Mouse (Mus musculus): ENCODE data around the gene Jak3. TPM values are rescaled to one million over a fixed set of nuclear protein-coding genes. Genes with fewer than 3 reads are reported as not detected.

The Jak3 gene
- total and polyA plus RNA-seq, 3 experiments: 13.3 to 47.1 (median 37.8) TPM

DNA sequence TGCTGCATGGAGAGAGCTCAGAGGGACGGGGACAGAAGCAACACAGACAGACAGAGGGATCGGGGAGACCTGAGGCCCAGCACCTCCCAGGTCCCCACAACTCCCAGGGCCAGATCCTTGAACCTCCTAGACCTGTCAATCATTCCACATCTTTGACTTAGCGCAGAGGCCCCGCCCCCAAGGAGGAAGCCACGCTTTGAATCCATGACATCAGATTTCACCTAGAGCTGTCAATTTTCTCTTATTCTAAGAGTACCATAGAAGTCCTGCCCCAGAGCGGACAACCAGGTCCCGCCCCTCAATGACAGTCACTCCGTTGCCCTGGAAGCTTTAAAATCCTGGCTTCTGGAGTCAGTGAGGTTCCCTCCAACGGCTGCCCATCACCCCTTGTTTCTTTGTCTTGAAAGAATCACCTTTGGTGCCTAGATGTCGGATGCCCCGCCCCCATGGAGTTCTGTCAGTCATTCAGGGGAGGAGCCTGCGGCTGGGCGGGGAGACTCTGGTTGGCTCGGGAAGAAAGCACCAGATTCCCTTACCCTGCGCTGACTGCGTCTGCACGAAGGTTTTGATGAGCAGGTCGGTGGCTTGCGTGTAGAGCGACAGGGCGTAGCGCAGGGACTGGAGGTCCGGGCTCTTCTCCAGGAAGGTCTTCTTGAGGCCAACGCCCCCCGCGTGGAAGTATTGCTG is 42.0 kb upstream of the Jak3 start:
- in situ Hi-C loops (cut with MboI; ENCODE audit: low pct_ligation_motif_present, low pct_unique_long_range_greater_than_20kb, low sequenced_read_pairs): loop anchor here (5.0 kb wide), 1 partner anchor 72 kb away; no protein-coding TSS in a partner anchor
- peak overlapping the region; percentile 88 for H3K4me2 ChIP-seq (ENCODE audit: insufficient read depth, low read depth, poor library complexity, severe bottlenecking)
- no peaks in the 10 kb centered on the region for H3K79me2 ChIP-seq (replicated peaks; ENCODE audit: control insufficient read depth, extremely low read depth, insufficient read depth, poor library complexity, severe bottlenecking)
- TF ChIP-seq USF1 (IDR thresholded peaks at IDR 0.05; ENCODE audit: low read depth, low read length) (no peak), ZC3H11A (IDR thresholded peaks at IDR 0.05; ENCODE audit: low read depth, low read length) (no peak), GABPA (IDR thresholded peaks at IDR 0.05; ENCODE audit: insufficient replicate concordance, low read depth, low read length) (no peak), ETS1 (conservative IDR thresholded peaks at IDR 0.05; ENCODE audit: low read depth, low read length) (no peak), CHD1 (IDR thresholded peaks at IDR 0.05; ENCODE audit: low read depth, low read length) (no peak), UBTF (IDR thresholded peaks at IDR 0.05; ENCODE audit: low read depth, low read length) (no peak), MYC (IDR thresholded peaks at IDR 0.05; ENCODE audit: low read depth, low read length) (no peak), BHLHE40 (IDR thresholded peaks at IDR 0.05; ENCODE audit: low read depth, low read length) (no peak), POLR2A (IDR thresholded peaks at IDR 0.05; ENCODE audit: low read depth, low read length) (no peak; the same call in 1 of the 2 replicates), USF2 (conservative IDR thresholded peaks at IDR 0.05; ENCODE audit: low read depth, low read length) (no peak), IRF4 (IDR thresholded peaks at IDR 0.05; ENCODE audit: low read depth, low read length) (no peak), ZMIZ1 (IDR thresholded peaks at IDR 0.05; ENCODE audit: low read depth, low read length) (no peak), MAX (IDR thresholded peaks at IDR 0.05; ENCODE audit: low read length) (peak; percentile 33; the same call in 1 of the 2 replicates), JUND (conservative IDR thresholded peaks at IDR 0.05; ENCODE audit: low read depth, low read length) (no peak), PAX5 (IDR thresholded peaks at IDR 0.05; ENCODE audit: low read length) (no peak), JUN (IDR thresholded peaks at IDR 0.05; ENCODE audit: insufficient read depth, low read depth, low read length) (no peak), ELF1 (IDR thresholded peaks at IDR 0.05; ENCODE audit: low read depth, low read length) (peak; percentile 8; the same call in 1 of the 2 replicates), MAZ (IDR thresholded peaks at IDR 0.05; ENCODE audit: low read depth, low read length) (no peak; the same call in 1 of the 2 replicates), CTCF (conservative IDR thresholded peaks at IDR 0.05 in 1 of 2, IDR thresholded peaks at IDR 0.05 in 1 of 2; ENCODE audit: low read depth in 2 of 2, low read length in 2 of 2) (no peak), NRF1 (IDR thresholded peaks at IDR 0.05; ENCODE audit: low read depth, low read length) (peak; percentile 69), TBP (conservative IDR thresholded peaks at IDR 0.05; ENCODE audit: low read depth, low read length) (no peak), HCFC1 (IDR thresholded peaks at IDR 0.05; ENCODE audit: low read depth, low read length) (no peak), SMC3 (IDR thresholded peaks at IDR 0.05; ENCODE audit: low read depth, low read length) (no peak), MEF2A (IDR thresholded peaks at IDR 0.05; ENCODE audit: borderline replicate concordance, low read depth, low read length) (no peak), ZKSCAN1 (IDR thresholded peaks at IDR 0.05; ENCODE audit: borderline replicate concordance, low read depth, low read length) (no peak), POLR2AphosphoS2 (IDR thresholded peaks at IDR 0.05; ENCODE audit: low read depth, low read length) (no peak), MAFK (IDR thresholded peaks at IDR 0.05; ENCODE audit: insufficient replicate concordance, low read length) (no peak), TCF12 (IDR thresholded peaks at IDR 0.05; ENCODE audit: low read depth, low read length) (0 out of 2 replicates have a peak, but pooled peaks have one; percentile 31), CHD2 (IDR thresholded peaks at IDR 0.05; ENCODE audit: low read length) (peak; percentile 44; the same call in 1 of the 2 replicates), KAT2A (IDR thresholded peaks at IDR 0.05; ENCODE audit: insufficient replicate concordance, low read length) (no peak), MXI1 (IDR thresholded peaks at IDR 0.05; ENCODE audit: low read depth, low read length) (no peak; the same call in 1 of the 2 replicates), ZNF384 (IDR thresholded peaks at IDR 0.05; ENCODE audit: low read depth, low read length) (no peak), RCOR1 (conservative IDR thresholded peaks at IDR 0.05; ENCODE audit: low read depth, low read length) (no peak), EP300 (IDR thresholded peaks at IDR 0.05; ENCODE audit: low read length) (no peak), RAD21 (IDR thresholded peaks at IDR 0.05; ENCODE audit: low read depth, low read length) (no peak; the same call in 1 of the 2 replicates), SIN3A (IDR thresholded peaks at IDR 0.05; ENCODE audit: low read length) (peak; percentile 66), E2F4 (IDR thresholded peaks at IDR 0.05; ENCODE audit: insufficient replicate concordance, low read depth, low read length) (no peak), NELFE (IDR thresholded peaks at IDR 0.05; ENCODE audit: low read depth, low read length) (0 out of 2 replicates have a peak, but pooled peaks have one; percentile 57)
- H3K4me1 ChIP-seq (ENCODE audit: control insufficient read depth in 1 of 2, insufficient read depth in 2 of 2): peaks cover 30 to 82% of the 10 kb centered on the region in 2 experiments
- dilution Hi-C loops (cut with MboI; ENCODE audit: extremely low pct_ligation_motif_present, extremely low pct_unique_long_range_greater_than_20kb, low sequenced_read_pairs): no loop called here
- H3K27ac ChIP-seq (ENCODE audit: insufficient read depth, low read depth): peak overlapping the region; percentile 16; the same call in 1 of the 2 replicates
- peak overlapping the region; percentile 53 to 64 (median 58) for H3K4me3 ChIP-seq (replicated peaks in 1 of 3; ENCODE audit: low read depth in 2 of 3, low read length in 2 of 3, poor library complexity in 1 of 3)
- 0 out of 2 replicates have a peak overlapping the region, but pooled peaks have one; percentile 17 for H3K9ac ChIP-seq (ENCODE audit: insufficient read depth, low read depth)
- H3K36me3 ChIP-seq (replicated peaks in 1 of 2; ENCODE audit: control insufficient read depth in 1 of 2, insufficient read depth in 1 of 2, low read length in 1 of 2): peaks cover 5 to 16% of the 10 kb centered on the region in 2 experiments
- no peaks in the 10 kb centered on the region for H3K27me3 ChIP-seq (replicated peaks)
- peaks cover 10% of the 10 kb centered on the region for H3K9me3 ChIP-seq (replicated peaks; ENCODE audit: low read length)
- peak; percentile 96 for DNase-seq (ENCODE audit: extremely low read depth)
